Mouse (Mus musculus) lung, embryonic 16.5 days (tissue): Measurements from ENCODE around the gene Commd3. TPM values are rescaled to one million over a fixed set of nuclear protein-coding genes. Genes with fewer than 3 reads are reported as not detected.

Source experiments
- ATAC-seq: fragments of 200-750 bp; cut with Nextera tagmentation; 2 replicates; pipeline ENCODE4 v1.8.0; 2017; ENCODE audit warnings: low read depth, mild to moderate bottlenecking, moderate library complexity
- H3K27ac ChIP-seq: fragments of 300-500 bp; sonication (generic); 2 replicates; pipeline ENCODE4 v1.5.1; 2014; ENCODE audit warnings: mild to moderate bottlenecking, control low read depth, low read length
- H3K27me3 ChIP-seq: fragments of 300-500 bp; sonication (generic); 2 replicates; pipeline ENCODE4 v1.6.1; 2014; ENCODE audit warnings: low read depth, low read length, mixed read lengths; ENCODE audit not compliant: control insufficient read depth, insufficient read depth
- H3K36me3 ChIP-seq: fragments of 300-500 bp; sonication (generic); 2 replicates; pipeline ENCODE4 v1.6.1; 2014; ENCODE audit warnings: low read length; ENCODE audit not compliant: control insufficient read depth, insufficient read depth
- H3K4me1 ChIP-seq: fragments of 300-500 bp; sonication (generic); replicated peaks from 2 replicates; pipeline ENCODE4 v1.6.1; 2014; ENCODE audit warnings: low read length, mixed read lengths; ENCODE audit not compliant: control insufficient read depth, insufficient read depth
- H3K4me2 ChIP-seq: fragments of 300-500 bp; sonication (generic); 2 replicates; pipeline ENCODE4 v1.6.1; 2014; ENCODE audit warnings: low read depth, low read length, control low read depth
- H3K4me3 ChIP-seq: fragments of 300-500 bp; sonication (generic); 2 replicates; pipeline ENCODE4 v1.5.1; 2014; ENCODE audit warnings: mild to moderate bottlenecking, low read length, control low read depth
- H3K9ac ChIP-seq: fragments of 300-500 bp; sonication (generic); 2 replicates; pipeline ENCODE4 v1.6.1; 2014; ENCODE audit warnings: low read length, control low read depth
- H3K9me3 ChIP-seq: fragments of 300-500 bp; sonication (generic); 2 replicates; pipeline ENCODE4 v1.6.1; 2016; ENCODE audit warnings: low read length; ENCODE audit not compliant: control insufficient read depth
- WGBS: fragments of 180-500 bp; shearing (Covaris S2); extraction: QIAGEN DNeasy Blood & Tissue Kit; methylation state at CpG from one replicate; pipeline ENCODE4 v1.1.7; 2014; 5-methylcytosine and 5-hydroxymethylcytosine counted together
- polyA plus RNA-seq: library from polyadenylated mRNA; unstranded; fragments of >200 nt; fragmentation: Nextera tagmentation; extraction: Ambion mirVana; gene quantifications from 2 replicates; pipeline ENCODE4 v1.2.1, GENCODE M21; 2015

The Commd3 gene
- polyA plus RNA-seq, 1 experiment from 2014 or later = 219 TPM

DNA sequence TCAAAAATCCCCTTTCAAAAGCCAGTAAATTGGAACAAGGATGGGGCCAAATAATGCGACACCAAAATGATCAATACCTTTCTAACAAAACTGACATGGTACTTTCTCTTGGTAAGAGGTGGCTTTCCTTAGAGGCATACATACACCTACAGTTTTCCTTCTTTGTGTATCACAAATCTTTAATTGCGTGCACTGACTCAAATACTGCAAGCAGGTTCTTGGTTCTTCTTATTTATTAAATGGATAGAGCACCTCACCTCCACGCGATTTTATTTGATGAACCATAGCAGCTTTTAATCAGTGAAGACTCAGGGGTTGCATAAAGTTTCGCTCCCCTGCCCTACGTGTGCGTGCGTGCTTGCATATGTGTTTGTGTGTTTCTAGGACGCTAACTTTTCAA is 18.6 kb downstream of the Commd3 start:
- Histone ChIP-seq H3K9ac (no peak overlapping the region), H3K27ac (no peak overlapping the region), H3K27me3 (peaks cover 47% of the 10 kb centered on the region), H3K4me2 (peak overlapping the region; percentile 81; the same call in 1 of the 2 replicates), H3K9me3 (0 out of 2 replicates have a peak, but pooled peaks cover 4% of the 10 kb centered on the region), H3K36me3 (no peaks in the 10 kb centered on the region), H3K4me1 (peaks cover 22% of the 10 kb centered on the region), H3K4me3 (peak overlapping the region; percentile 51)
- whole genome bisulfite sequencing = 3% methylated on average over 9 of the region's 9 CpGs
- ATAC-seq = no peak

DNA sequence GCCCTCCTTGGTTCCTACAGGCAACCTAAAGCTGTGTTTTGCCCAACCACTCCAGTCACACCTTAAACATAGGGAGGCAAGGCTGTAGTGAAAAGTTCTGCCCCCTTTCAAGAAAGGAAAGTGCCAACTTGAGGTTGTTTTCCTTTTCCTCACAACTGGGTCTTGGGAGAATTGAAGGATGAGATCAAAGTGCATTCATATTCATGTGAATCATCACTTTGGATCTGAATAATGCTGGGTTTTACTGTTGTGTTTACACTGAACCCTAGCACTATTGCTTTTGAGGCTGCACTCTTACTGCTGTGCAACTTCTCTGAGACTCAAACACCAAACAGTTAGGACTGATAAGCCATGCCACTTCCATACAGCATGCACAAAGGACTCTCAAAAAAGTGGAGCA is 19.8 kb downstream of the Commd3 start:
- Histone ChIP-seq H3K9me3 (0 out of 2 replicates have a peak, but pooled peaks cover 4% of the 10 kb centered on the region), H3K36me3 (no peaks in the 10 kb centered on the region), H3K4me1 (peaks cover 22% of the 10 kb centered on the region), H3K4me3 (no peak overlapping the region), H3K27me3 (peaks cover 47% of the 10 kb centered on the region), H3K27ac (no peak overlapping the region), H3K9ac (no peak overlapping the region), H3K4me2 (no peak overlapping the region)
- no peak for ATAC-seq

DNA sequence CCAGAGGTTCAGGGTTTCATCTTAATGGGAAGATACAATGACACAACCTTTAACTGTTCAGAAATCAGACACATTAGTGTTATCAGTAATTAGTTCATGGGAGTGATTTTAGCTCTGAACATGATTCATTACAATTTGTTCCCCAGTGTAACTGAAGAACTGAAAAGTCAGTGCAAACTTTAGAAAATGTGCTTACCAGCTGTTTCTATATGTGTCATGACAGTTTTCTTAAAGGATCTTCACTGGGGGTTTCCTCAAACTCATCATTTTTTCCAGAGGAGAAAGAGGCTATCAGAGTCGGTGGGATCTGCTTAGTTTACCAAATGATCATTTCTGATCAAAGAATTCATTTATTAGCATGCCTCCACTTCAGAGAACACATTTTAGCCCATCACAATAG is 20.4 kb downstream of the Commd3 start:
- Histone ChIP-seq H3K36me3 (no peaks in the 10 kb centered on the region), H3K4me2 (no peak overlapping the region), H3K9ac (no peak overlapping the region), H3K9me3 (0 out of 2 replicates have a peak, but pooled peaks cover 4% of the 10 kb centered on the region), H3K4me3 (no peak overlapping the region), H3K4me1 (peaks cover 22% of the 10 kb centered on the region), H3K27ac (no peak overlapping the region), H3K27me3 (peaks cover 42% of the 10 kb centered on the region)
- 4% methylated on average over 1 of the region's 1 CpGs for WGBS
- ATAC-seq = no peak

DNA sequence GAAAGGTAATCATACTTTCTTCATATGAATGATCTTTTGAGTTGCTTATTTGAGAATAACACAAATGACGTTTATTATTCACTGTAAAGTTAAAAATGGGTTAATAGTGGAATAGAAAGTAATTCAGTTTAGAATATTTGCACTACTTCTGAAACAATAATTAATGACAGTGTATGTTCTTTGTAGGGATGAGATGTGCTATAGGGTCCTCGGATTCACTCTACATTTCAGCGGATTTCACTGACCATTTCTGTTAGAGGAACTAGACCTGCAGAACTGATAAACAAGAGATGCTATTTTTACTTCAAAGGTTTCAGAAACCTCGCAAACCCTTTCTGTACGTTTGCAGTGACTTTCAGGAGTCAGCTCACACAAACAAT is 21.3 kb downstream of the Commd3 start:
- H3K36me3 ChIP-seq = no peaks in the 10 kb centered on the region
- H3K9me3 ChIP-seq = 0 out of 2 replicates have a peak, but pooled peaks cover 1% of the 10 kb centered on the region
- H3K4me3 ChIP-seq = peak overlapping the region; percentile 79
- H3K27ac ChIP-seq = no peak overlapping the region
- WGBS = 3% methylated on average over 5 of the region's 5 CpGs
- H3K9ac ChIP-seq = no peak overlapping the region; the same call in 1 of the 2 replicates
- peaks cover 23% of the 10 kb centered on the region for H3K4me1 ChIP-seq
- ATAC-seq = no peak
- peaks cover 41% of the 10 kb centered on the region for H3K27me3 ChIP-seq
- H3K4me2 ChIP-seq = peak overlapping the region; percentile 89

DNA sequence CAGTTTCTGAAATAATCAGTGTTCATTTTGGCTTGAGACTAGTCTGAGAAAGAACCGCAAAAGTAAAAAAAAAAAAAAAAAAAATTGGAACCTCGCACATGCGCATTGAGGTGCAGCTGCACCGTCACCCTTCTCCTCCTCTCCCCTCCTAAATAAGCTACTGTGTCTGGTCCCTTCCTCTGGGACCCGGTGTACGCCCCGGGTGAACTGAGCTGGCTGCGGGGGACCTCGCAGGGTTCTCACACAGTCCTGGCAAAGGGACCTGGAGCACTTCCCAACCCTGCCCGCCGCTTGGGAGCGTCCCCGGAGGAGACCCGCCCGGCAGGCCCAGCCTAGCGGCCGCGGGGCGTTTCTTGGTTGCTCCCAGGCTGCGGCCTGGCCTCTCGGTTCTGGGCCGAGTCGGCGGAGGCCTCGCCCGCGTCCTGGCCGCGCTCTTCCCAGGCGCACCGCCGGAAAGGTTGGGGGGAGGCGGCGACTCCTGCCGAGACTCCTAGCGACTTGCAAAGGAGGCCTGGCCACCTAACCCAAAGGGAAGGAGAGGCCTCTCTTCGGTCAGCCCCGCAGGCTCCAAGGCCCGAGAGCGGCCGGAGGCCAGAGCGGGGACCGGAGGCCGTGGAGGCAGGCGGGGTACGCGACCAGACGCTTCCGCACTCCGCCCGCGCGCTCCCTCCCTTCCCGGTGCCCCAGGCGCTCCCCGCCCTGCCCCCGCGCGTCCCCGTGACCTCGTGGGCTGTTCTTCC is 21.9 kb downstream of the Commd3 start, which contains the start of gene Spag6:
Gene Spag6 (plus strand): TSS at position 162 of the 740 bp plus-strand sequence.
- Histone ChIP-seq H3K4me3 (peak within 1 kb of the TSS; percentile 79), H3K36me3 (no peaks in the 10 kb centered on the region), H3K4me1 (peaks cover 24% of the 10 kb centered on the region), H3K9ac (peak within 1 kb of the TSS; percentile 97), H3K4me2 (peak within 1 kb of the TSS; percentile 89), H3K9me3 (no peaks in the 10 kb centered on the region), H3K27me3 (peaks cover 41% of the 10 kb centered on the region), H3K27ac (peak within 1 kb of the TSS; percentile 75)
- peak; percentile 81 for ATAC-seq
- WGBS = under 1% methylated on average over 59 of the region's 61 CpGs

DNA sequence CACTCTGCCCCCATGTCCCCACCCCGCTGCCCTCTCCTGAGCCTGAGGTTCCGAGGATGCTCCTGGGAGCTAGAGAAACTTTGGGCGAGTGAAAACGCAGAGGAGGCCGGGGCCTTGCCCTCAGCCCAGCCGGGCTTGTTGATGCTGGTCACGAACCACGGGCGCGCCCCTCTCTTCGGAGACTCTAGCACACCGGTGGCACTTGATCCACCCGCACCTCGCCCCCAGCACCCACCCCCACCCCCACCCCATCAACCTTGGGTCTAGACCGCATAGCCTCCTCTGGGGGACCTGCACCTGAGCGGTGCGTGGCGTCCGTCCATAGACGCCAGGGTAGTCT is 22.4 kb downstream of the Commd3 start:
- ATAC-seq = peak; percentile 27

DNA sequence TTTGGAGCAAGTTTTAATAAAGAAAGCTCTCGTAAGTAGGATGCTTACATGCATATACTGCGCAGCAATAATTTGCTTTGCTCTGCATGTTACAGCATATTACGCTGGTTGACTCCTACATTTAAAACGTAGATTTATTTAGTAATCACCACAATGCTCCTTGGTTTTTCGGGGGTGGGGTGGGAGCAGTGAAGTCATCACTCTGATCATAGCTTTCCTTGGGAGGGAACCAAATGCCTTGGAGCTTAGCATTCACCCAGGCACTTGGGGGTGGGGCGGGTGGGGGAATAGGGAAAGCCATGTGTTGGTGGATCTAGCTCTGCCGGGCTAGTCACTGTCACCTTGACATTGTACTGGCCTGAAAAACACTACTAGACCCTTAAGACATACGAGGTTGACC is 23.0 kb downstream of the Commd3 start:
- 4% methylated on average over 8 of the region's 8 CpGs for WGBS
- H3K27me3 ChIP-seq = peaks cover 42% of the 10 kb centered on the region
- H3K9ac ChIP-seq = no peak overlapping the region
- H3K4me3 ChIP-seq = peak overlapping the region; percentile 79
- H3K27ac ChIP-seq = no peak overlapping the region
- H3K4me1 ChIP-seq = peaks cover 16% of the 10 kb centered on the region; the same call in 1 of the 2 replicates
- no peak for ATAC-seq
- no peaks in the 10 kb centered on the region for H3K36me3 ChIP-seq
- no peaks in the 10 kb centered on the region for H3K9me3 ChIP-seq
- H3K4me2 ChIP-seq = no peak overlapping the region

More for the DNA sequence above, 22.4 kb downstream of the Commd3 start:
- H3K9ac ChIP-seq = peak overlapping the region; percentile 97
- peak overlapping the region; percentile 89 for H3K4me2 ChIP-seq
- H3K9me3 ChIP-seq = no peaks in the 10 kb centered on the region
- H3K36me3 ChIP-seq = no peaks in the 10 kb centered on the region
- H3K4me3 ChIP-seq = peak overlapping the region; percentile 79
- 0% methylated on average over 20 of the region's 20 CpGs for WGBS
- peaks cover 41% of the 10 kb centered on the region for H3K27me3 ChIP-seq
- peaks cover 19% of the 10 kb centered on the region; the same call in 1 of the 2 replicates for H3K4me1 ChIP-seq
- H3K27ac ChIP-seq = peak overlapping the region; percentile 75; the same call in 1 of the 2 replicates

DNA sequence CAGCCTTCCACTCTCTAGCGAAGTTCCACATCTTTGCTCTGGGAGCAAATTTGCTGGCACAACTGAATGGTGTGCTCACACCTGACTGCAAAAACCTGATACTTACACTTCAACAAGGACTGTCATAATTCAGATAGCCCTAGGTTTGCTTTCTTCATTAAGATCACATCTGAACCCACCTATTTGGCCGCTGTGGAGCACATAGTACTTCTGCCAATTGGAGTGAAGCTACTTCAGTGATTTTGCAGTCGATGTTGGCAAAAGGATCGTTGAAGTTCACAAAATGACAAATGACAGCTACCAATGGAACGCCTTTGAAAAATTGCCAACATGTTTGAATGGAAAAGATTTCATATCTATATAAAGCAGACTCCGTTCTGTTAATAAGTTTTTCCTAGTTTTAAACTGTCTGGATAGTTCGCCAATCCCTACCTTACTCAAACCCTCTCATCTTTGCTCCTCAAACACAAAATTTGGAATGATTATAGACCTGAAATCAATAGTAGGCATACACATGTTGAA is 23.5 kb downstream of the Commd3 start:
- no peaks in the 10 kb centered on the region for H3K9me3 ChIP-seq
- H3K36me3 ChIP-seq = no peaks in the 10 kb centered on the region
- no peak overlapping the region for H3K4me2 ChIP-seq
- H3K27ac ChIP-seq = no peak overlapping the region
- no peak overlapping the region for H3K4me3 ChIP-seq
- peaks cover 41% of the 10 kb centered on the region for H3K27me3 ChIP-seq
- 6% methylated on average over 7 of the region's 7 CpGs for WGBS
- peaks cover 13% of the 10 kb centered on the region; the same call in 1 of the 2 replicates for H3K4me1 ChIP-seq
- no peak for ATAC-seq
- H3K9ac ChIP-seq = no peak overlapping the region

DNA sequence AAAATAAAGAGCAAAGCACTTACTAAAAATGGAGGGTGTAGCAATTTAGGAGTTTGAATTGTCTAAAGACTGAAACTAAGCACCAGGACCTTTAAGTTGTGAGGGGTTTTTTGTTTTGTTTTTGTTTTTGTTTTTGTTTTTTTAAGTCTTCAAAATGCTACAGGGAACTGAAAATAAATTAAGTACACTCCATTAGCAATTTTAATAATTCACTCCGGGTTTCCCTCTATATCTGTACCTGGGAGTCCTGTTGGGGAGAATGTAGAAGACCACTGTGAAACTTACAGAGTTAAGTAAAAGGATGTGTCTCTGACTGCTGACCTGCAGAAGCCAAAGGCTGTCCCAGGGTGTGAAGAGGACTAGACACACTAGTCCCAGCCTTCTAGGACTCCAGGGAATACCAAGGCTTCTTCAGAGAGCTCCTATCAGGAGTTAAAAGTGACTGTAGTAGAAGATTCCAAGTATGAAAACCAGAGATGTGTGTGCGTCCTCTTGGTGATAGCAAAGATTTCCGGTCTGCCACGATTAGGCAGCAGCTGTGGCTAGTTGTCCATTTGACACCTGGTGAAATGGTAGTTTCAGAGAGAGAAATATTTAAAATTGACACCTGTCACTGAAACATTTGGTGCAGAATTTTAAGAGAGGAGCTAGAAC is 25.5 kb downstream of the Commd3 start:
- no peaks in the 10 kb centered on the region for H3K36me3 ChIP-seq
- H3K4me1 ChIP-seq = peaks cover 13% of the 10 kb centered on the region; the same call in 1 of the 2 replicates
- H3K9ac ChIP-seq = no peak overlapping the region
- no peak for ATAC-seq
- H3K4me3 ChIP-seq = no peak overlapping the region
- H3K27me3 ChIP-seq = peaks cover 43% of the 10 kb centered on the region
- no peak overlapping the region for H3K27ac ChIP-seq
- no peaks in the 10 kb centered on the region for H3K9me3 ChIP-seq
- no peak overlapping the region for H3K4me2 ChIP-seq
- WGBS = 4% methylated on average over 4 of the region's 4 CpGs
